Mouse (Mus musculus): ENCODE data around the gene Vipr2. TPM values are rescaled to one million over a fixed set of nuclear protein-coding genes. Genes with fewer than 3 reads are reported as not detected.

Vipr2 gene
- polyA plus RNA-seq, 1 experiment: 1.6 TPM

DNA sequence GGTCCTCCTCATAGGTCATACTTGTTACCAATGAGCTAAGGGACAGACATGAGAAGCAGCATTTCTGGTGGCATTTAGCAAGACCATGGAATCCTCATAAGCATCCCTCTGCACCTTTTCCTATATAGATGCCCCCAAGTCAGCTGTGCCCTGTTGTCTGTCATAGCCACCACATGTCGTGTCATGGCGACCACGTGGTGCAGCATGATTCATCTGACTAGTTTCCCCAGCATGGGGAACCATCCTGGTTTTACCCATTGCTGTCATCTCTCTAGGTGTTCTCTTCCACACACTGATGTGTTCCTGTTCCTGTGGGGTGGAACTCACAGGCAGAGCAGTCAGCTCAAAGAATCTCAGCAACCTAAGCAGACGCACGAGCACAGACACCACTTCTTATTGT, 55.4 kb downstream of the Vipr2 start:
- Histone ChIP-seq H3K27ac (ENCODE audit: control insufficient read depth, insufficient read depth, low read depth, low read length, poor library complexity) (no peak overlapping the region), H3K4me3 (replicated peaks; ENCODE audit: control insufficient read depth, low read depth, low read length) (no peak overlapping the region), H3K4me1 (ENCODE audit: control insufficient read depth, insufficient read depth, low read length) (no peaks in the 10 kb centered on the region)
- WGBS: 84% methylated on average over 5 of the region's 5 CpGs
- TF ChIP-seq CTCF (IDR thresholded peaks at IDR 0.05; ENCODE audit: control insufficient read depth, insufficient read depth, low read length) (no peak), POLR2A (IDR thresholded peaks at IDR 0.05; ENCODE audit: borderline replicate concordance, control insufficient read depth, low read depth, low read length) (no peak)

DNA sequence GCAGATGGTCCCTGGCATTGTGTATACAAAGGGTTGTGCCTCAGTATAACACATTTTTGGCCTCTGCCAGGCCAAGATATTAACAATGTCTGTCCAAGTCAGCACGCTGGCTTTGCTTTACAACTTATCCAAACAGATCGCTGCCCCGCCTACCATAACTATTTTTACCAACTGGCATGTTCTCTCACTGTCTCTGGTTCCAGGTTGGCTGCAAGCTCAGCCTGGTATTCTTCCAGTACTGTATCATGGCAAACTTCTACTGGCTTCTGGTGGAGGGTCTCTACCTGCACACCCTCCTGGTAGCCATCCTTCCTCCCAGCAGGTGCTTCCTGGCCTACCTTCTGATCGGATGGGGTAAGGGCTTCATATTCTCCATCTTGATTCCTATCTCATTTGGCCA, 58.4 kb downstream of the Vipr2 start:
- Histone ChIP-seq H3K27ac (ENCODE audit: control insufficient read depth, insufficient read depth, low read depth, low read length, poor library complexity) (no peak overlapping the region), H3K4me1 (ENCODE audit: control insufficient read depth, insufficient read depth, low read length) (no peaks in the 10 kb centered on the region; the same call in 1 of the 2 replicates), H3K4me3 (replicated peaks; ENCODE audit: control insufficient read depth, low read depth, low read length) (no peak overlapping the region)
- 90% methylated on average over 4 of the region's 4 CpGs for WGBS
- TF ChIP-seq POLR2A (IDR thresholded peaks at IDR 0.05; ENCODE audit: borderline replicate concordance, control insufficient read depth, low read depth, low read length) (no peak), CTCF (IDR thresholded peaks at IDR 0.05; ENCODE audit: control insufficient read depth, insufficient read depth, low read length) (no peak)

DNA sequence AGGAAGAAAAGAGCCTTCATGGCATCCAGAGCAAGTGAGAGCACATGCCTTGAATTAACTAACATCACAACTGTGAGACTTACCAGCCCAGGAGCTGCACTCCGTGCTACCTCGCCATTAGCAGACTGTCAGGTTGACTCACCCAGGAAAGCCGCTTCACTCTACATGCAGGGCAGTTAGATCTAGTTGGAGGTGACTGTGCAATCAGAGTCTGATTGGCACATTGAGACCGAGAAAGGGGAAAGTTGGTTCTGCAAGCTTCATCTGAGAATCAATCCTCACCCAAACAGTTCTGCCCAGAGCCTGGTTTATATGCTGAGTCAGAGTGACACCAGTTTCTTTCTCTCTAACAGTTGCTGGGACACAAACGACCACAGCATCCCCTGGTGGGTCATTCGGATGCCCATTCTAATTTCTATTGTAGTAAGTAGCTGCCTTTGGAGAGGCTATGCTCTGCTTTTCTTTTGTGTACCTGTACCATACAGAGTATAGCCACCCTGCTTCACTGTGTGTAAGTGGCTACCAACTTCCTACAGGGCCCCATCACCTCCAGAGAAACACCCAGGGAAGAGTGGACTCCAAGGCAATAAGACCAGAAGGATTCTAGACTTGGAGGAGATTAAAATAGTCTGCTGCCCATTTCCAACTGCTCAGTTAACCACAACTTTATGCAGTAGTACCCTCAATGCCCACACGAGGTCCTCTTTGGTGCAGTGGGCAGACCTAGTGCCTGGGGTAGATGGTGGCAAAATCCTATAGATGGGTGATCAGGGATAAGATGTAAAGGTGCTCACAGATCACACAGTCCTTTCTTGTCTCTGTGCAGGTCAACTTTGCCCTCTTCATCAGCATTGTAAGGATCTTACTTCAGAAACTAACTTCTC, 61.0 kb downstream of the Vipr2 start:
- no peak overlapping the region for H3K4me3 ChIP-seq (replicated peaks; ENCODE audit: control insufficient read depth, low read depth, low read length)
- H3K27ac ChIP-seq (ENCODE audit: control insufficient read depth, insufficient read depth, low read depth, low read length, poor library complexity): no peak overlapping the region
- TF ChIP-seq CTCF (IDR thresholded peaks at IDR 0.05; ENCODE audit: control insufficient read depth, insufficient read depth, low read length) (peak; percentile 55; the same call in 1 of the 2 replicates), POLR2A (IDR thresholded peaks at IDR 0.05; ENCODE audit: borderline replicate concordance, control insufficient read depth, low read depth, low read length) (no peak)
- 11% methylated on average over 7 of the region's 7 CpGs for WGBS
- H3K4me1 ChIP-seq (ENCODE audit: control insufficient read depth, insufficient read depth, low read length): peaks cover 1% of the 10 kb centered on the region; the same call in 1 of the 2 replicates

DNA sequence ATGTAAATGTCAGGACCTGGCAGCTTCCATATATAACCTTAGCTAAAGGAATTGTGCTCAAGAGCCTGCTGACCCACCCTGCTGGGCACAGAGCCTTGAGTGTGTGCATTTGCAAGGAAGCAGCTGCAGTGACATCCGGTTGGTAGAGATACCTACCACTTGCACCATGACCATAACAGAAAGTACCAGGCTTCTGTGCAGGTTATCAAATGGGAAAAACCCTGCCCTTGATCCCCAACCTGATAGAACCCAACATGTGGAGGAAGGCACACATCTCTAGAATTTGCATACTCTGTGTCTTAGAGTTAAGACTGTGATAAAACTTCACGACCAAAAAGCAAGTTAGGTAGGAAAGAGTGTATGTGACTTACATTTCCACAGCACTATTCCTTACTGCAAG, 63.1 kb downstream of the Vipr2 start:
- Histone ChIP-seq H3K4me1 (ENCODE audit: control insufficient read depth, insufficient read depth, low read length) (peaks cover 10% of the 10 kb centered on the region), H3K27ac (ENCODE audit: control insufficient read depth, insufficient read depth, low read depth, low read length, poor library complexity) (no peak overlapping the region), H3K4me3 (replicated peaks; ENCODE audit: control insufficient read depth, low read depth, low read length) (no peak overlapping the region)
- no peak for TF ChIP-seq CTCF (IDR thresholded peaks at IDR 0.05; ENCODE audit: control insufficient read depth, insufficient read depth, low read length)
- TF ChIP-seq POLR2A (IDR thresholded peaks at IDR 0.05; ENCODE audit: borderline replicate concordance, control insufficient read depth, low read depth, low read length): no peak
- WGBS: 48% methylated on average over 2 of the region's 2 CpGs

DNA sequence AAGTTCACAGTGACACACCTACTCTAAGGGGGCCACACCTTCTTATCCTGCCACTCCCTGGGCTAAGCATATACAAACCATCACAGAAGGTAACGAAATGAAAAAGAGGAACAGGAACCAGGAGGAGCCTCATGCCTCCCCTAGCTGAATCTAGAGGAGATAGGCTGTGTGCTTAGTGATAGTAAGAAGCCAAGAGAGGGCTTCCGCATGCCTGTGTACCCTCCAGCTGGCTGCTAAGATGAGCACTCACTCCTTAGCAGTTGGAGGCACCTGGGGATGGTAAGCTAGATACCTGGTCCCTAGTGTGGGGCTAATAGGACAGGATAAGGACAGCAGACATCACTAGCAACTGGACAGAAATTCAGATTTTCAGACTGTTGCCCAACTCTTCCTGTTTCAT, 64.3 kb downstream of the Vipr2 start:
- TF ChIP-seq CTCF (IDR thresholded peaks at IDR 0.05; ENCODE audit: control insufficient read depth, insufficient read depth, low read length) (no peak), POLR2A (IDR thresholded peaks at IDR 0.05; ENCODE audit: borderline replicate concordance, control insufficient read depth, low read depth, low read length) (no peak)
- H3K27ac ChIP-seq (ENCODE audit: control insufficient read depth, insufficient read depth, low read depth, low read length, poor library complexity): peak overlapping the region; percentile 67
- 12% methylated on average over 2 of the region's 2 CpGs for WGBS

DNA sequence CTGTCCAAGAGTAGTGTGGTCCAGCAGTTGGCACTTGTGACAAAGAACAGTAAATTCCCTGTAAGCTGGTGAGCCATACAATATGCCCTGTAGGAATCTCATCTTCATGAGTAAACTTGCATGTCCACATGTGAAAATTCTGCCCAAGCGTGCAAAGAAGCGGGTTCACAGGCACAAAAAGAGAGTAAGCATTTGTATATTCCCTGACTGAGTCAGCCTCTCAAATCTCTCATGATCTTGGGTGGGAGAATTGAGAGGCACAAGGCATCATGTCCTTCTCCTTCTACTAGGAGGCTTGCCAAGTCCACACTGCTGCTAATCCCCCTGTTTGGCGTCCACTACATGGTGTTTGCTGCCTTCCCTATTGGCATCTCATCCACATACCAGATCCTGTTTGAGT, 64.9 kb downstream of the Vipr2 start:
- peaks cover 13% of the 10 kb centered on the region for H3K4me1 ChIP-seq (ENCODE audit: control insufficient read depth, insufficient read depth, low read length)
- 68% methylated on average over 3 of the region's 3 CpGs for WGBS
- peak overlapping the region; percentile 67; the same call in 1 of the 2 replicates for H3K27ac ChIP-seq (ENCODE audit: control insufficient read depth, insufficient read depth, low read depth, low read length, poor library complexity)
- no peak for TF ChIP-seq POLR2A (IDR thresholded peaks at IDR 0.05; ENCODE audit: borderline replicate concordance, control insufficient read depth, low read depth, low read length)
- TF ChIP-seq CTCF (IDR thresholded peaks at IDR 0.05; ENCODE audit: control insufficient read depth, insufficient read depth, low read length): no peak
- H3K4me3 ChIP-seq (replicated peaks; ENCODE audit: control insufficient read depth, low read depth, low read length): no peak overlapping the region

More for the DNA sequence above, 64.3 kb downstream of the Vipr2 start:
- H3K4me3 ChIP-seq (replicated peaks; ENCODE audit: control insufficient read depth, low read depth, low read length): no peak overlapping the region
- H3K4me1 ChIP-seq (ENCODE audit: control insufficient read depth, insufficient read depth, low read length): peaks cover 13% of the 10 kb centered on the region

DNA sequence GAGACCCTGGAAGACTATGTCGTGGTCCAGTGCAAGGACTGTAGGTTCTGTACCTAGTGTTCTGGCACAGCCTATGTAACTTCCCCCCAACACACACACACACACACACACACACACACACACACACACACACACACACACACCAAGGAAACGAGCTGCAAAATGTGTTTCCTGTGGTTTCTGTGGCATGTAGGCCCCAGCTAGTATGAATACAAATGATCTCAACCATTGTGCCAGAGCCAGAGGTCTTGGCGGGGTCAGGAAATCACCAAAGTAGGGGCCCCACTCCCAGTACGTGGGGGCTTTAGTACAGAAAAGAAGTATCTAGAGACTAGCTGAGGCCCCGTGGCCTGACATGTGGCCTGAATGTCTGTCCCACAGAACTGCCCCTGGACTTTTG, 67.7 kb downstream of the Vipr2 start:
- TF ChIP-seq POLR2A (IDR thresholded peaks at IDR 0.05; ENCODE audit: borderline replicate concordance, control insufficient read depth, low read depth, low read length) (no peak), CTCF (IDR thresholded peaks at IDR 0.05; ENCODE audit: control insufficient read depth, insufficient read depth, low read length) (no peak)
- WGBS: 3% methylated on average over 5 of the region's 5 CpGs

DNA sequence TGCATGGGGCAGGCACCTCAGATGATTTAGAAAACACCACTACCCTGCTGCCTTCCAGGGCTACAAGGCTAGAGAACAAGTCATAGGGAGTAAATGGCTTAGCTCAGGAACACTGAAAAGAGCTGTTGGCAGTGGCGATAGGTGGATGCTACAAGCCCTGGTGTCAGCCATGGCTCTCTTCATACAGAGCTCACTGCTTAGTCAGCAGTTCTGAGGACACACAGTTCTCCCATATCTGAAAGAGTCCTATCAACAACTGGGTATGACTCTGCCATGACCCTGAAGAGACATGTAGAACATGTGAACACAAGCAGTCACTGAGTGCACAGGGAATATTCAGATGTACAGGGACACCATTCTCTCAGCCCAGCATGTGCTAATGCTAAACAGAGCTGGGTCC, 68.2 kb downstream of the Vipr2 start:
- no peak overlapping the region for H3K4me3 ChIP-seq (replicated peaks; ENCODE audit: control insufficient read depth, low read depth, low read length)
- TF ChIP-seq POLR2A (IDR thresholded peaks at IDR 0.05; ENCODE audit: borderline replicate concordance, control insufficient read depth, low read depth, low read length) (no peak), CTCF (IDR thresholded peaks at IDR 0.05; ENCODE audit: control insufficient read depth, insufficient read depth, low read length) (no peak)
- 13% methylated on average over 1 of the region's 1 CpGs for WGBS
- H3K27ac ChIP-seq (ENCODE audit: control insufficient read depth, insufficient read depth, low read depth, low read length, poor library complexity): peak overlapping the region; percentile 71
- H3K4me1 ChIP-seq (ENCODE audit: control insufficient read depth, insufficient read depth, low read length): peaks cover 13% of the 10 kb centered on the region

More for the DNA sequence above, 67.7 kb downstream of the Vipr2 start:
- H3K4me3 ChIP-seq (replicated peaks; ENCODE audit: control insufficient read depth, low read depth, low read length): no peak overlapping the region
- peak overlapping the region; percentile 71 for H3K27ac ChIP-seq (ENCODE audit: control insufficient read depth, insufficient read depth, low read depth, low read length, poor library complexity)
- peaks cover 13% of the 10 kb centered on the region for H3K4me1 ChIP-seq (ENCODE audit: control insufficient read depth, insufficient read depth, low read length)

Data from bone marrow, adult 2 months (tissue).